Mouse (Mus musculus): ENCODE measurements at regions not wholly inside any gene's neighbourhood (a gene's known extent, or its start where the extent isn't known, plus 50 kb on each side); places are given as distances from the start of the nearest gene placed in this dataset.

- TF ChIP-seq CTCF (IDR thresholded peaks at IDR 0.05; ENCODE audit: extremely low read depth, insufficient read length, insufficient replicate concordance, low read depth, low read length) (no peak), POLR2A (IDR thresholded peaks at IDR 0.05; ENCODE audit: low read depth, low read length) (no peak)
Measured at GRCm38 (mm10) chr12:98005671-98006469, 253.4 kb downstream of the Galc start.
